Mouse (Mus musculus) liver, adult 2 months (tissue): Measurements from ENCODE around the gene Nrp2.

Source experiments
- CTCF ChIP-seq: fragments of 200-500 bp; IDR thresholded peaks from 2 replicates; pipeline ENCODE4 v1.5.1; 2011; ENCODE audit warnings: low read depth, low read length, control low read depth
- POLR2A ChIP-seq: fragments of 200-500 bp; IDR thresholded peaks from 2 replicates; pipeline ENCODE4 v1.6.1; 2011; ENCODE audit warnings: low read length, control low read depth; ENCODE audit not compliant: insufficient read depth; ENCODE audit errors: extremely low read depth

DNA sequence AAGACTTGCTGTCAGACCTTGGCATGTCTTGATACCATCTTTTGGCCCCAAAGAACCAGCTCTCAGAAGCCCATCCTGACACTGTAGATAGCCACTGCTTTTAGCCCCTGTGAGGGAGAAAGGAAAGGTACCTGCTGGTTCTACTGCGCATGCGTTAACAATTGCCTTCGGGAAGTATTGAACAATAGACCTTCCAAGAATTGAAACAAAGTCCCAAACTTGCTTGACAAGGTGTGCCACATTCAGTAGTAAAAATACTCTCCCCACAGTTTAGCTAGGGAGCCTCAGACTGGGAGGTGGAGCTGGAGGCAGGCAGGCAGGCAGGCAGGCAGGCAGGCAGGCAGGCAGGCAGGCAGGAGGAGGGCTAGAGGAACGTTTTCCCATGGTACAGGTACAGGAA lies 69.3 kb downstream of the Nrp2 start:
- TF ChIP-seq CTCF (no peak), POLR2A (no peak)
